Comparison of ENCODE assay signal across 8 mouse cellular contexts in the genomic region with DNA sequence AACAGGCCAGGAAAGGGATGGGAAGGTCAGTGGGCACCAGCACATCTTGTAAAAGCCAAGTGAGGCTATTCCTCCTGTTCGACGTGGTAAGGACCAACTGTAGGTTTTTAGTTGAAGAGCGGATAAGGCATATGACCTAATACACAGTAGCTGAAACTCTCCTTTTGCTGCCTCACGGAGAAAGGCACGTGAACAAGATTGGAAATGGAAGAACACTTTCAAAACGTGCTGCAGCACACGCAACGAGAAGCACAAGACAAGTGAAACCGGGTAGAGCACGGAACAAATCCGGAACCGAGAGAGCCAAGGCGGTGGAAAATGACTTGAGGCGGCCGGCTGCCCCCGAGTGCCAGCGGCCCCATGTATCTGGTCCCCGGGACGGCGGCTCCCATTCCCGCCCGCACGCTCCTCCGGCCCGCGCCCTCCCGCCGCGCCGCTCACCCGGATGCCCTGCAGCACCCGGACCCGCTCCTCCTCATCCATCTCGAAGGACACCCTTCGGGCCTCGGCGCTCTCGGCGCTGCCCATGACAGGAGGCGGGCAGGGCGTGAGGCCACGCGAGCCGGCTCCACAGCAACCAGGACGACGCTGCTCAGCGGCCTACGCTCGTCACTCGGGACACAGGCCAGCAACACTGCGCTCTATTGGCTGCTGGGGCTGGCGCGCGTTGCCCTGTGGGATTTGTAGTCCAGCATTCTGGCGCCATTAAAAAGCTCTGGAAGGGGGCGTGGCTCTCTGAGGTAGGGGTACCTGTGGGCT. TPM values are rescaled to one million over a fixed set of nuclear protein-coding genes. Genes with fewer than 3 reads are reported as not detected.
DNase-seq lines count a peak whose midpoint lies in the region; ATAC-seq and TF ChIP-seq lines count a peak whose summit lies in the region.

A gene (minus strand): TSS at position 635 of the 759 bp plus-strand sequence.

- peak within 1 kb of the TSS; percentile 81 for H3K4me2 ChIP-seq in heart, embryonic 11.5 days
- H3K4me2 ChIP-seq in kidney, postnatal 0 days (ENCODE audit: low read length) = peak within 1 kb of the TSS; percentile 79
- peak within 1 kb of the TSS; percentile 81 for H3K4me2 ChIP-seq in liver, embryonic 11.5 days
- H3K4me2 ChIP-seq in stomach, embryonic 14.5 days (replicated peaks; ENCODE audit: low read depth, low read length) = peak within 1 kb of the TSS; percentile 72

- peak; percentile 99 for ATAC-seq in erythroblast, adult 5-6 weeks (replicated peaks; ENCODE audit: low FRiP score, poor library complexity, severe bottlenecking)
- peak; percentile 100 for ATAC-seq in heart, embryonic 11.5 days (replicated peaks; ENCODE audit: insufficient number of reproducible peaks, low FRiP score, low TSS enrichment)
- peak; percentile 100 for ATAC-seq in kidney, postnatal 0 days (replicated peaks; ENCODE audit: low FRiP score, low read depth)
- ATAC-seq in liver, embryonic 11.5 days (replicated peaks; ENCODE audit: low FRiP score) = peak; percentile 100
- peak; percentile 100 for ATAC-seq in stomach, embryonic 14.5 days (ENCODE audit: insufficient number of reproducible peaks, insufficient read depth, low FRiP score, low read depth)

- H3K9me3 ChIP-seq in heart, embryonic 11.5 days (replicated peaks; ENCODE audit: control insufficient read depth, low read length) = 0 out of 2 replicates have a peak, but pooled peaks cover 3% of the 10 kb centered on the region
- no peaks in the 10 kb centered on the region for H3K9me3 ChIP-seq in kidney, postnatal 0 days (replicated peaks; ENCODE audit: low read length)
- H3K9me3 ChIP-seq in liver, embryonic 11.5 days (ENCODE audit: control insufficient read depth, low read length) = no peaks in the 10 kb centered on the region
- no peaks in the 10 kb centered on the region; the same call in 1 of the 2 replicates for H3K9me3 ChIP-seq in stomach, embryonic 14.5 days (ENCODE audit: control insufficient read depth, low read depth, low read length)

- under 1% methylated on average over 56 of the region's 56 CpGs for WGBS in heart, embryonic 11.5 days (ENCODE audit: insufficient replicate concordance)
- WGBS in kidney, postnatal 0 days = under 1% methylated on average over 56 of the region's 56 CpGs
- 1% methylated on average over 56 of the region's 56 CpGs for WGBS in liver, embryonic 11.5 days
- under 1% methylated on average over 56 of the region's 56 CpGs for WGBS in stomach, embryonic 14.5 days

- peak within 1 kb of the TSS; percentile 63 for H3K4me3 ChIP-seq in heart, embryonic 11.5 days (ENCODE audit: low read depth, low read length)
- H3K4me3 ChIP-seq in kidney, postnatal 0 days (replicated peaks; ENCODE audit: low read depth, low read length) = peak within 1 kb of the TSS; percentile 67
- peak within 1 kb of the TSS; percentile 68 for H3K4me3 ChIP-seq in liver, embryonic 11.5 days (ENCODE audit: low read depth, low read length)
- peak within 1 kb of the TSS; percentile 72 for H3K4me3 ChIP-seq in stomach, embryonic 14.5 days (ENCODE audit: low read depth, low read length)

- H3K27ac ChIP-seq in heart, embryonic 11.5 days (ENCODE audit: low read depth, low read length) = no peak within 1 kb of the TSS
- no peak within 1 kb of the TSS for H3K27ac ChIP-seq in kidney, postnatal 0 days
- no peak within 1 kb of the TSS for H3K27ac ChIP-seq in liver, embryonic 11.5 days (ENCODE audit: low read depth, low read length)
- H3K27ac ChIP-seq in stomach, embryonic 14.5 days (ENCODE audit: low read length) = no peak within 1 kb of the TSS

- peak within 1 kb of the TSS; percentile 71 for H3K9ac ChIP-seq in heart, embryonic 11.5 days (ENCODE audit: low read depth, low read length)
- peak within 1 kb of the TSS; percentile 65 for H3K9ac ChIP-seq in kidney, postnatal 0 days (ENCODE audit: low read depth, low read length)
- peak within 1 kb of the TSS; percentile 70 for H3K9ac ChIP-seq in liver, embryonic 11.5 days (ENCODE audit: low read depth, low read length)
- peak within 1 kb of the TSS; percentile 60 for H3K9ac ChIP-seq in stomach, embryonic 14.5 days (replicated peaks; ENCODE audit: low read depth, low read length)

- no peaks in the 10 kb centered on the region for H3K36me3 ChIP-seq in heart, embryonic 11.5 days (ENCODE audit: control insufficient read depth, insufficient read depth, low read length)
- H3K36me3 ChIP-seq in kidney, postnatal 0 days (ENCODE audit: insufficient read depth, low read length) = no peaks in the 10 kb centered on the region
- H3K36me3 ChIP-seq in liver, embryonic 11.5 days (ENCODE audit: control insufficient read depth, insufficient read depth, low read length) = no peaks in the 10 kb centered on the region
- no peaks in the 10 kb centered on the region for H3K36me3 ChIP-seq in stomach, embryonic 14.5 days (ENCODE audit: control insufficient read depth, insufficient read depth, low read length)

- no peak for TF ChIP-seq CTCF in kidney, postnatal 0 days (IDR thresholded peaks at IDR 0.05; ENCODE audit: low read depth)

- DNase-seq in B cell, adult 2 months = peak; percentile 93
- DNase-seq in brain, adult 2 months (ENCODE audit: low read depth, low spot score) = peak; percentile 98
- peak; percentile 96 for DNase-seq in kidney, postnatal 0 days (ENCODE audit: low spot score)
- peak; percentile 91 for DNase-seq in liver, embryonic 11.5 days (ENCODE audit: low spot score)
- peak; percentile 92 for DNase-seq in naive thymus-derived CD4-positive, alpha-beta T cell, adult 2 months (ENCODE audit: low read depth)

- no peaks in the 10 kb centered on the region for H3K27me3 ChIP-seq in heart, embryonic 11.5 days (ENCODE audit: control insufficient read depth, insufficient read depth, low read length)
- no peaks in the 10 kb centered on the region for H3K27me3 ChIP-seq in kidney, postnatal 0 days (ENCODE audit: insufficient read depth, low read length)
- H3K27me3 ChIP-seq in liver, embryonic 11.5 days (replicated peaks; ENCODE audit: control insufficient read depth, insufficient read depth, low read length) = no peaks in the 10 kb centered on the region
- H3K27me3 ChIP-seq in stomach, embryonic 14.5 days (ENCODE audit: control insufficient read depth, insufficient read depth, low read length) = no peaks in the 10 kb centered on the region

- H3K4me1 ChIP-seq in heart, embryonic 11.5 days (ENCODE audit: control insufficient read depth, insufficient read depth, low read length) = peaks cover 4% of the 10 kb centered on the region; the same call in 1 of the 2 replicates
- H3K4me1 ChIP-seq in kidney, postnatal 0 days (replicated peaks; ENCODE audit: insufficient read depth, low read length) = 0 out of 2 replicates have a peak, but pooled peaks cover 4% of the 10 kb centered on the region
- peaks cover 5% of the 10 kb centered on the region; the same call in 1 of the 2 replicates for H3K4me1 ChIP-seq in liver, embryonic 11.5 days (replicated peaks; ENCODE audit: control insufficient read depth, insufficient read depth, low read length)
- no peaks in the 10 kb centered on the region; the same call in 1 of the 2 replicates for H3K4me1 ChIP-seq in stomach, embryonic 14.5 days (ENCODE audit: control insufficient read depth, insufficient read depth, low read length)

RNA-seq across cellular contexts. Expression of the gene that starts here (rescaled TPM):
- 3.8 TPM in 1 of 2 replicates, not detected in the other for total RNA-seq in erythroblast, adult 5-6 weeks (2015; ENCODE audit: low replicate concordance)
- 1.7 TPM in 1 of 2 replicates, not detected in the other for total RNA-seq in erythroblast, adult 5-6 weeks (2017; ENCODE audit: low replicate concordance)
- 45.5 and 45.9 TPM in 2 replicates for polyA plus RNA-seq in heart, embryonic 11.5 days (2014; fragmentation: Nextera tagmentation; extraction: Ambion mirVana)
- polyA plus RNA-seq in kidney, postnatal 0 days (2015; fragmentation: Nextera tagmentation; extraction: Ambion mirVana) = 57.2 and 63.2 TPM in 2 replicates
- polyA plus RNA-seq in liver, embryonic 11.5 days (2014; fragmentation: Nextera tagmentation; extraction: Ambion mirVana) = 40.9 and 43.2 TPM in 2 replicates
- polyA plus RNA-seq in stomach, embryonic 14.5 days (2014; fragmentation: Nextera tagmentation; extraction: Ambion mirVana) = 50.9 and 62.0 TPM in 2 replicates
